ENCODE assay signal across 8 mouse cellular contexts in the genomic region with DNA sequence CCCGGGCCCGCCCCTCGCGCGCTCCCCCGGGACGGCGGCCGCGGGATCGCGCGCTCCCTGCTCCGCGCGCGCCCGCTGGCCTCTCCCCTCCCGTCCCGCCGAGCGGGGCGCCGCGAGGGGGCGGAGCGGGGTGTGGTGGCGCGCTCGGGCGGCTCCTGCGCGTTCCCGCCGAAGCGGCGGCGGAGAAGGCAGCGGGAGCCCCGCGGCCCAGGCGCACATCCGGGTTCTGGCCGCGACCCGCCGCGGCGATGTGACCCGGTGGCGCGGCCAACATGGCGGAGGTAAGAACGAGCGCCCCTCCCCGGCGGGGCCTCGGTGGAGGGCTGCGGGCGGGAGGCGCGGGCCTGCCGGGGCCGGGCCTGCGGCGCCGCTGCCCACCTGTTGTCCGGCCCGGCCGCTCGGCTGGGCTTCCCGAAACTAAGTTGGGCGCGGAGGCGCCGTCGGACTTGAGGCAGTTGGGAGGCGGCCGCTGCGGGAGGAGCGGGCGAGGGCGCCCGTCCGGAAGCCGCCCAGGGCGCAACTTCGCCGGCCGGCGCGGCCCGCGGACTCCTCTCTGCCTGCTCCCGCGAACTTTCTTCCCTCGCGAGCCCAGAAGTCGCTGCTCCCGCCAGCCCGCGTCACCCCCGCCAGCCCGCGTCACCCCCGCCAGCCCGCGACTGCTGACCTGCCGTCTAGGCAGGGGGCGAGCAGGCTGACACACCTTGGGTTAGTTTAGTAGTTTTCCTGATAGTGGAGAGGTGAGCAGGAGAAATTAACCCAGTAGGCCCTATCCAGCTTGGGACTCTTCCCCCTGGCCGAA. TPM values are rescaled to one million over a fixed set of nuclear protein-coding genes. Genes with fewer than 3 reads are reported as not detected.
A peak's percentile ranks its signal among the peaks of the same experiment; 100 is the strongest.
DNase-seq lines count a peak whose midpoint lies in the region; ATAC-seq and TF ChIP-seq lines count a peak whose summit lies in the region.

No protein-coding gene starts in this region.

- H3K36me3 ChIP-seq in hindbrain, embryonic 10.5 days: peaks cover 6% of the 10 kb centered on the region
- peaks cover 5% of the 10 kb centered on the region; the same call in 1 of the 2 replicates for H3K36me3 ChIP-seq in lung, embryonic 15.5 days

- H3K9me3 ChIP-seq in hindbrain, embryonic 10.5 days: no peaks in the 10 kb centered on the region
- H3K9me3 ChIP-seq in lung, embryonic 15.5 days: no peaks in the 10 kb centered on the region

- peaks cover 41% of the 10 kb centered on the region for H3K4me1 ChIP-seq in hindbrain, embryonic 10.5 days (replicated peaks)
- peaks cover 36% of the 10 kb centered on the region for H3K4me1 ChIP-seq in lung, embryonic 15.5 days
- peaks cover 3% of the 10 kb centered on the region; the same call in 1 of the 2 replicates for H3K4me1 ChIP-seq in olfactory bulb, adult 2 months (ENCODE audit: control insufficient read depth, insufficient read depth, low read length)

- peak; percentile 70 for ATAC-seq in lung, embryonic 15.5 days (ENCODE audit: borderline replicate concordance, extremely low read depth, low FRiP score, low TSS enrichment)

- TF ChIP-seq POLR2A in olfactory bulb, adult 2 months (IDR thresholded peaks at IDR 0.05; ENCODE audit: insufficient read depth, low read depth, low read length): peak; percentile 74; the same call in 1 of the 2 replicates

- H3K4me3 ChIP-seq in hindbrain, embryonic 10.5 days: peak overlapping the region; percentile 89
- H3K4me3 ChIP-seq in lung, embryonic 15.5 days: peak overlapping the region; percentile 95
- H3K4me3 ChIP-seq in olfactory bulb, adult 2 months (ENCODE audit: insufficient read depth, low read depth, low read length): peak overlapping the region; percentile 85

- H3K4me2 ChIP-seq in lung, embryonic 15.5 days: peak overlapping the region; percentile 67

- H3K9ac ChIP-seq in lung, embryonic 15.5 days: peak overlapping the region; percentile 92

- TF ChIP-seq CTCF in olfactory bulb, adult 2 months (IDR thresholded peaks at IDR 0.05; ENCODE audit: insufficient read depth, low read depth, low read length): no peak

- no peaks in the 10 kb centered on the region for H3K27me3 ChIP-seq in hindbrain, embryonic 10.5 days (ENCODE audit: insufficient read depth, poor library complexity, severe bottlenecking)
- no peaks in the 10 kb centered on the region for H3K27me3 ChIP-seq in lung, embryonic 15.5 days

- peak; percentile 62 for DNase-seq in MN1 (ENCODE audit: low spot score)
- peak; percentile 82 for DNase-seq in cerebellum, adult 9-11 months
- DNase-seq in frontal cortex, adult 2 months (ENCODE audit: extremely low spot score in 1 of 2, low spot score in 1 of 2): peak; percentile 11 to 67
- peak; percentile 79 for DNase-seq in hindbrain, embryonic 10.5 days (ENCODE audit: low spot score)
- DNase-seq in layer of hippocampus, adult 9-11 months: peak; percentile 80
- DNase-seq in thymus, adult 18-20 months: peak; percentile 80 to 81

- WGBS in hindbrain, embryonic 10.5 days: under 1% methylated on average over 110 of the region's 111 CpGs
- WGBS in lung, embryonic 15.5 days: under 1% methylated on average over 75 of the region's 111 CpGs
- WGBS in olfactory bulb, adult 2 months: 1% methylated on average over 111 of the region's 111 CpGs

- H3K27ac ChIP-seq in hindbrain, embryonic 10.5 days: peak overlapping the region; percentile 98
- peak overlapping the region; percentile 98 for H3K27ac ChIP-seq in lung, embryonic 15.5 days
- H3K27ac ChIP-seq in olfactory bulb, adult 2 months (ENCODE audit: insufficient read depth, low read depth, low read length): peak overlapping the region; percentile 29; the same call in 1 of the 2 replicates

RNA-seq across cellular contexts. Expression of a gene that starts 5.1 kb away (rescaled TPM):
- 6.0 and 7.0 TPM in 2 replicates for polyA plus RNA-seq in frontal cortex, adult 2 months (2012; rRNA removed)
- polyA plus RNA-seq in hindbrain, embryonic 10.5 days (2016; fragmentation: Nextera tagmentation; extraction: Ambion mirVana): 4.6 and 5.6 TPM in 2 replicates
- 4.6 and 5.0 TPM in 2 replicates for polyA plus RNA-seq in lung, embryonic 15.5 days (2015; fragmentation: Nextera tagmentation; extraction: Ambion mirVana)
- polyA plus RNA-seq in olfactory bulb, adult 2 months (2012; ENCODE audit: insufficient read depth, insufficient read length, low replicate concordance, missing spikeins): not detected in 2 replicates

RNA-seq across cellular contexts. Expression of a gene that starts 5.2 kb away (rescaled TPM):
- polyA plus RNA-seq in frontal cortex, adult 2 months (2012; rRNA removed): 30.1 and 36.0 TPM in 2 replicates
- polyA plus RNA-seq in hindbrain, embryonic 10.5 days (2016; fragmentation: Nextera tagmentation; extraction: Ambion mirVana): 29.6 and 34.8 TPM in 2 replicates
- polyA plus RNA-seq in lung, embryonic 15.5 days (2015; fragmentation: Nextera tagmentation; extraction: Ambion mirVana): 40.9 and 41.0 TPM in 2 replicates
- polyA plus RNA-seq in olfactory bulb, adult 2 months (2012; ENCODE audit: insufficient read depth, insufficient read length, low replicate concordance, missing spikeins): not detected in 2 replicates

Comparison
In these comparisons a context has a peak if more than half of its experiments do, and no peak if none do; other contexts are left out.
1. Peak in every context shown above with its lines: DNase-seq, ATAC-seq, H3K4me3 ChIP-seq and H3K27ac ChIP-seq.
2. H3K27ac ChIP-seq: peak in every context shown above with its lines; median percentile 98 in hindbrain, embryonic 10.5 days; 98 in lung, embryonic 15.5 days; 29 in olfactory bulb, adult 2 months.